Mouse (Mus musculus): ENCODE data around the gene Edem1. TPM values are rescaled to one million over a fixed set of nuclear protein-coding genes. Genes with fewer than 3 reads are reported as not detected.

Edem1 gene
- total RNA-seq, 4 experiments from 2014 or later, result 6.2 to 12.5 (median 9.0) TPM

- DNase-seq (ENCODE audit: low spot score), result no peak
These were observed 46.9 kb downstream of the Edem1 start for GRCm38 (mm10) chr6:108875344-108875743.

DNA sequence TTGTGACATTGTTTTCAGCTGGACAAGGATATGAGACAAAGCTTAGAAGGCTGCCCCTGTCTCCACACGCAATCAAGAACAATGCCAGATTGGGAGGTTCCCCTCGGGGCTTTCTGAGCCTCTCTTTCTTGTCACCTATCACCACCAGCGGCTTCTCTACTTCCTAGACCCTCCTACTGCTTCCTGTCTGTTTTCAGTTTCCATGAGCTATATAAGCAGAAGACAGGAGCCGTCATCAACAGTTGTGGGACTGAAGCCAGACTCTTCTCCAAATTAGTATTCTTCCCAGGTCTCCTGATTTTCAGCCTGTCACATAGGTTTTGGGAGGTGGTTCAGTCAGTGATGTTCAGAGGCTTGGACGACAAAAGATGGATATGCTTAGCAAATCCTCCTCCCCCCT lies 47.6 kb downstream of the Edem1 start:
- peak; percentile 36 for DNase-seq (ENCODE audit: low spot score)

DNA sequence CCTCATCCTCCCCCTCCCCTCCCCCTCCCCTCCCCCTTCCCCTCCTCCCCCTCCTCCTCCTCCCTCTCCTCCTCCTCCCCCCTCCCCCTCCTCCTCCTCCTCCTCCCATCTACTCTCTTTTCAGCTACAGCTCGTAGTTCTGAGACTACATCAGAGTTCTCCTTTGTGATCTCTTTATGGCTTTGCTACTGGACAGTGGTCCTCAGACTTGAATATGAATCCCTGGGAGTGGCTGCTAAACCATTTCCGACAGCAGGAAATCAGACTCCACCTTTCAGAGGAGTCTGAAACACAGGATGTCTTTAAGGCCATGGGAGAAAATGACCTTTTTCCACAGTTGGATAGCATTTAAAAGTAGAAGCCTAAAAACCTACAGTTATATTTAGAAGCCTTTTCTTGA lies 48.0 kb downstream of the Edem1 start:
- DNase-seq (ENCODE audit: low spot score), result peak; percentile 11

DNA sequence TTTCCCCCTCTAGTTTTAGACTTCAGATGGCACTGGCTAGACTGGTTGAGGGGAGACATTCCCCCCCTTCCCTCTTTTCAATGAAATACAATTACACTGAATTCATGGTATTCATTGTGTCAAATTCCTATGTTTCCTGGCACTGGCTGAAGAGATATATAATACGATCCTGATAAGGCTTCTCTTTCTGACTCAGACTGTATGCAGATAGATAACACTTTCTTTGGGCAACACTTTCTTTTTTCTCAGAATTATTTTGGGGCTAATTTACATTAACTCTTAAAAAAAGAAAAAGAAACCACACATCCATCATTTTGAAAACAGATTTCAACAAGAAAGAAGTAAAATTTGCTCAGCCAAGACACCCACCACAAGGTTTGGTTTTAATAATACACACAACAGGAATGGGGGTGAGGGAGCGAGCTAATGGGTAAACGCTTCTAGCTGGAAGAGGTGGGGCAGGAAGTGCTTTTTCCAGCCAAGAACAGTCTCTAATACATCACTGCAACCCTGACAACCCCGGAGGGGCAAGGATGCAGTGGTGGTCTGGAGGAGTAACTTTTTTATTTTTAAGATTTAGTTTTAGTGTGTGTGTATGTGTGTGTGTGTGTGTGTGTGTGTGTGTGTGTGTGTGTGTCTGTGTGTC lies 52.0 kb downstream of the Edem1 start:
- no peak for DNase-seq (ENCODE audit: low spot score)

DNA sequence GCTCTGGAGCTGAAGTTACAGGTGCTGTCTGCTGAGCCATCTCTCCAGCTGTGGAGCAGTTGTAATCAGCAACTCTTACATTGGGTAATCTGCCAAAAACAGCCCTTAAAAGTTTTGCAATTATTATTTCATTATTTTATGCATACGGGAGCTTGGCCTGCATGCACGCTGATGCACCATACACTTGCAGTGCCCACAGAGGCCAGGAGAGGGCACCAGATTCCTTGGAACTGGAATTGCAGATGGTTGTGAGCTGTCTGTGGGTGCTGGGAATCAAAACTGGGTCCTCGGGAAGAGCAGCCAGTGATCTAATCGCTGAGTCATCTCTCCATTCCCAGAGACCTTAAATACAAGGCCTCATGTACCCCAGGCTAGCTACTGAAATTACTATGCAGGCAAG lies 52.6 kb downstream of the Edem1 start:
- no peak for DNase-seq (ENCODE audit: low spot score)

- DNase-seq (ENCODE audit: low spot score), result no peak
These were observed 55.4 kb downstream of the Edem1 start for GRCm38 (mm10) chr6:108883826-108884225.

DNA sequence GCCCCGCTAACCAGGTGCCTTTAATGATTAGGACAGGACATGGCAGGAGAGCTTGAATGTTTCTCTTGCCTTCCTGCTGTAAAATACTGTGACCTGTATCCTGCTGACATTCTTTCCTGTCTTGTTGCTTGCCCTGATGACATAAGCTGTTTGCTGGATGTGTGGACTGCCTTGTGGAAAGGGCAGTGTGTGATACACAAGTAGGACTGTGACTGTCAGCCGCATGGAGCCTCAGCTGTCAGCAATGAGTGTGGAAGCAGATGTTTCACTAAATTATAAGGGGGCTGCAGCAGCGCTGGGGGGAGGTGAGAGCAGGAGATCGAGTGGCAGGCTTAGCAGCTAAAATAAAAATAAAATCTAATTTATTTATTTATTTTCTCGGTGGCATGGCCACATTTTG lies 56.2 kb downstream of the Edem1 start:
- no peak for DNase-seq (ENCODE audit: low spot score)

GRCm38 (mm10) chr6:108886346-108886745 lies 57.9 kb downstream of the Edem1 start:
- DNase-seq (ENCODE audit: low spot score), result no peak

- DNase-seq (ENCODE audit: low spot score), result no peak
These were observed 64.1 kb downstream of the Edem1 start for GRCm38 (mm10) chr6:108892589-108892988.

GRCm38 (mm10) chr6:108895129-108895528 lies 66.7 kb downstream of the Edem1 start:
- DNase-seq (ENCODE audit: low spot score), result no peak

GRCm38 (mm10) chr6:108895976-108896375 lies 67.5 kb downstream of the Edem1 start:
- DNase-seq (ENCODE audit: low spot score), result no peak

GRCm38 (mm10) chr6:108896525-108897087 lies 68.2 kb downstream of the Edem1 start:
- no peak for DNase-seq (ENCODE audit: low spot score)

- DNase-seq (ENCODE audit: low spot score), result no peak
These were observed 70.8 kb downstream of the Edem1 start for GRCm38 (mm10) chr6:108899231-108899630.

DNA sequence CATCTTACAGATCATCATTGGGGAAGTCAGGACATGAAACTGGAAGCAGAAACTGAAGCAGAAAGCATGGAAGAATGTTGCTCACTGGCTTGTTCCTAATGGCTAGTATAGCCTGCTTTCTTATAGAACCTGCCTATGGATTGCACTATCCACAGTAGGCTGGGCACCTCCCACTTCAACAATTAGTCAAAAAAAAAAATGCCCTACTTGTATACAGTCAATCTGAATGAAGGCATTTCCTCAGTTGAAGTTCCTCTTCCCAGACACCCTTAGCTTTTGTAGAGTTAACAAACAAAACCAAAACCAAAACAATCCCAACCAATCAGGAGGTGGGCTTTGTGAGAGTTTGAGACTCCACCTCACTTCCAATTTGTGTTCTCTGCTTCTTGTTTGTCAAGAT lies 73.7 kb downstream of the Edem1 start:
- DNase-seq (ENCODE audit: low spot score), result no peak

DNA sequence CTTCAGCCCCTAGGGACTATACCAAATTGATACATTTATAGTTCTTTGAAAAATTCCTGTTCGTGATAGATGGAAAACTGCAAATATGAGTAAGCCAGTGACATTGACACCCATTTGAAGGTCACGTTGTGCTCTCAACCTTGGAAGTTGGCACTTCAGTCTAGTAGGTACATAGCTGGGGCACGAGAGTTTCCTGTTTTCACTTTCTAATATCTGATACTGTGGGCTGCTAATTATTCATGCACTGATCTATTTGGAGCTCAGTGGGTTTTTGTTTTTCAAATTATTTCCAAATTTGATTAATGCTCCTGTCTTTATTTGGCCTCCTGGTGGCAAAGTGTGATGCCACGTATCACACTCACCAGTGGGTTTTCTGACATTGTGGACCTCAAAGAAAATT lies 74.8 kb downstream of the Edem1 start:
- no peak for DNase-seq (ENCODE audit: low spot score)

DNA sequence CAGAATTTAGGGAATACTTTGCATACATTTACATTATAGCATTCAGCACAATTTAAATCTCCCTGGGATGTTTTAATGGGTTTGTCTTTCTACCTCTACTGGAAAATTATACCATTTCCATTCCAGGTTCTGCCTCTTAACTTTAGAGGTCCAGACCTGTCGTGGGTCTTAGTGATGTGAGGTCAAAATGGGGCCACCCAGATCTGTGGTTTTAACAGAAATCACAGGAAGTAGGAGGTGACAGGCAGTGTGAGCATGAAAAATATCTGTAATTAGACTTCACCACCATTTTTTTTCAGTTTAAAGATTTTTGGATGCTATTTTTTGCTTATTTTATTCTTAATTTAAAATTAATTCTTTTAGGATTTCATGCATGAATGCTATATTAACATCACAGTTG lies 78.1 kb downstream of the Edem1 start:
- DNase-seq (ENCODE audit: low spot score), result no peak

Other genes starting within 250 kb of the Edem1 start
- 10 to 100 TPM; 48.6 to 66.7 (median 51.4) TPM for gene Bhlhe40, start 168.0 kb upstream of the Edem1 start, total RNA-seq (2022)
- 100 to 1,000 TPM in 2 of 4 experiments, 10 to 100 TPM in 2; 91.8 to 102 (median 97.3) TPM for gene Arl8b, start 45.5 kb upstream of the Edem1 start, total RNA-seq (2022)

Measured in heart, adult 8-10 months (tissue).